Mouse (Mus musculus): Measurements from ENCODE around the gene Gm20547. TPM values are rescaled to one million over a fixed set of nuclear protein-coding genes. Genes with fewer than 3 reads are reported as not detected.

Gene Gm20547
- polyA plus RNA-seq (2015; fragmentation: Nextera tagmentation; extraction: Ambion mirVana) = 0.17 TPM in 1 of 2 replicates, not detected in the other

GRCm38 (mm10) chr17:34881683-34882310, at the start of gene Gm20547:
Gene Gm20547, minus strand, starts transcription at chr17:34882042.
- WGBS (ENCODE audit: insufficient replicate concordance) = 24% methylated on average over 15 of the region's 15 CpGs
- DNase-seq = no peak
- peak within 1 kb of the TSS; percentile 36 for H3K9ac ChIP-seq

GRCm38 (mm10) chr17:34931061-34931734, 49.4 kb upstream of the Gm20547 start, which contains the start of gene Neu1:
Gene Neu1, plus strand, starts transcription at chr17:34931253.
- DNase-seq (peak; percentile 95), ATAC-seq (ENCODE audit: low read depth) (peak; percentile 93)
- Histone ChIP-seq H3K9me3 (replicated peaks) (no peaks in the 10 kb centered on the region), H3K4me3 (replicated peaks) (peak within 1 kb of the TSS; percentile 76), H3K27me3 (no peaks in the 10 kb centered on the region), H3K27ac (peak within 1 kb of the TSS; percentile 65), H3K4me1 (replicated peaks) (peaks cover 53% of the 10 kb centered on the region), H3K4me2 (peak within 1 kb of the TSS; percentile 97), H3K36me3 (peaks cover 6% of the 10 kb centered on the region; the same call in 1 of the 2 replicates), H3K9ac (peak within 1 kb of the TSS; percentile 82)
- under 1% methylated on average over 37 of the region's 38 CpGs for WGBS (ENCODE audit: insufficient replicate concordance)

More at GRCm38 (mm10) chr17:34881683-34882310, at the start of gene Gm20547:
- Histone ChIP-seq H3K4me1 (replicated peaks) (peaks cover 37% of the 10 kb centered on the region), H3K27me3 (no peaks in the 10 kb centered on the region), H3K4me3 (replicated peaks) (peak within 1 kb of the TSS; percentile 44), H3K9me3 (replicated peaks) (no peaks in the 10 kb centered on the region), H3K27ac (peak within 1 kb of the TSS; percentile 29; the same call in 1 of the 2 replicates), H3K36me3 (no peaks in the 10 kb centered on the region), H3K4me2 (peak within 1 kb of the TSS; percentile 59)
- ATAC-seq (ENCODE audit: low read depth) = peak; percentile 55; the same call in 1 of the 2 replicates

GRCm38 (mm10) chr17:34928841-34929240, 47.0 kb upstream of the Gm20547 start:
- Histone ChIP-seq H3K4me1 (replicated peaks) (peaks cover 37% of the 10 kb centered on the region), H3K9me3 (replicated peaks) (no peaks in the 10 kb centered on the region), H3K36me3 (0 out of 2 replicates have a peak, but pooled peaks cover 4% of the 10 kb centered on the region), H3K4me2 (no peak overlapping the region), H3K27ac (no peak overlapping the region), H3K9ac (no peak overlapping the region), H3K27me3 (no peaks in the 10 kb centered on the region), H3K4me3 (replicated peaks) (no peak overlapping the region)
- 41% methylated on average over 4 of the region's 4 CpGs for WGBS (ENCODE audit: insufficient replicate concordance)
- DNase-seq = no peak
- ATAC-seq (ENCODE audit: low read depth) = no peak

GRCm38 (mm10) chr17:34927306-34928019, 45.6 kb upstream of the Gm20547 start:
- H3K36me3 ChIP-seq = no peaks in the 10 kb centered on the region
- no peak overlapping the region for H3K9ac ChIP-seq
- WGBS (ENCODE audit: insufficient replicate concordance) = 77% methylated on average over 18 of the region's 18 CpGs
- peaks cover 25% of the 10 kb centered on the region for H3K4me1 ChIP-seq (replicated peaks)
- H3K9me3 ChIP-seq (replicated peaks) = no peaks in the 10 kb centered on the region
- no peaks in the 10 kb centered on the region for H3K27me3 ChIP-seq
- no peak overlapping the region for H3K4me3 ChIP-seq (replicated peaks)
- no peak for DNase-seq
- H3K27ac ChIP-seq = no peak overlapping the region
- no peak overlapping the region for H3K4me2 ChIP-seq
- ATAC-seq (ENCODE audit: low read depth) = no peak

- WGBS (ENCODE audit: insufficient replicate concordance) = 64% methylated on average over 5 of the region's 5 CpGs
- no peak overlapping the region for H3K27ac ChIP-seq
- H3K36me3 ChIP-seq = no peaks in the 10 kb centered on the region
- H3K27me3 ChIP-seq = no peaks in the 10 kb centered on the region
- H3K9me3 ChIP-seq (replicated peaks) = no peaks in the 10 kb centered on the region
- no peak overlapping the region for H3K4me2 ChIP-seq
- ATAC-seq (ENCODE audit: low read depth) (no peak), DNase-seq (no peak)
- no peak overlapping the region for H3K4me3 ChIP-seq (replicated peaks)
- no peak overlapping the region for H3K9ac ChIP-seq
- H3K4me1 ChIP-seq (replicated peaks) = no peaks in the 10 kb centered on the region
These were observed 42.4 kb upstream of the Gm20547 start for GRCm38 (mm10) chr17:34924258-34924657.

- peak; percentile 37; the same call in 1 of the 2 replicates for ATAC-seq (ENCODE audit: low read depth)
These were observed 41.1 kb upstream of the Gm20547 start for GRCm38 (mm10) chr17:34922939-34923338.

GRCm38 (mm10) chr17:34917188-34917587, 35.3 kb upstream of the Gm20547 start:
- WGBS (ENCODE audit: insufficient replicate concordance) = 63% methylated on average over 9 of the region's 9 CpGs
- H3K36me3 ChIP-seq = peaks cover 19% of the 10 kb centered on the region
- ATAC-seq (ENCODE audit: low read depth) = no peak
- no peak overlapping the region for H3K9ac ChIP-seq
- peaks cover 33% of the 10 kb centered on the region for H3K4me1 ChIP-seq (replicated peaks)
- H3K9me3 ChIP-seq (replicated peaks) = no peaks in the 10 kb centered on the region
- H3K4me2 ChIP-seq = no peak overlapping the region
- DNase-seq = no peak
- no peak overlapping the region for H3K27ac ChIP-seq
- H3K27me3 ChIP-seq = no peaks in the 10 kb centered on the region
- H3K4me3 ChIP-seq (replicated peaks) = no peak overlapping the region

More at GRCm38 (mm10) chr17:34922939-34923338, 41.1 kb upstream of the Gm20547 start:
- WGBS (ENCODE audit: insufficient replicate concordance) = 42% methylated on average over 6 of the region's 6 CpGs
- H3K36me3 ChIP-seq = no peaks in the 10 kb centered on the region
- no peaks in the 10 kb centered on the region for H3K27me3 ChIP-seq
- H3K27ac ChIP-seq = no peak overlapping the region
- H3K4me2 ChIP-seq = no peak overlapping the region
- no peak for DNase-seq
- H3K9ac ChIP-seq = no peak overlapping the region
- no peak overlapping the region for H3K4me3 ChIP-seq (replicated peaks)
- no peaks in the 10 kb centered on the region for H3K9me3 ChIP-seq (replicated peaks)
- no peaks in the 10 kb centered on the region for H3K4me1 ChIP-seq (replicated peaks)

GRCm38 (mm10) chr17:34916316-34916715, 34.5 kb upstream of the Gm20547 start:
- no peak for ATAC-seq (ENCODE audit: low read depth)
- peaks cover 37% of the 10 kb centered on the region for H3K4me1 ChIP-seq (replicated peaks)
- H3K27ac ChIP-seq = no peak overlapping the region
- DNase-seq = no peak
- no peaks in the 10 kb centered on the region for H3K27me3 ChIP-seq
- no peak overlapping the region for H3K4me2 ChIP-seq
- H3K9ac ChIP-seq = no peak overlapping the region
- H3K9me3 ChIP-seq (replicated peaks) = no peaks in the 10 kb centered on the region
- H3K36me3 ChIP-seq = peaks cover 28% of the 10 kb centered on the region
- no peak overlapping the region for H3K4me3 ChIP-seq (replicated peaks)
- WGBS (ENCODE audit: insufficient replicate concordance) = 69% methylated on average over 5 of the region's 5 CpGs

- H3K4me2 ChIP-seq = peak overlapping the region; percentile 15; the same call in 1 of the 2 replicates
- peaks cover 37% of the 10 kb centered on the region for H3K36me3 ChIP-seq
- no peak overlapping the region for H3K4me3 ChIP-seq (replicated peaks)
- no peak overlapping the region for H3K9ac ChIP-seq
- DNase-seq = no peak
- peak; percentile 29; the same call in 1 of the 2 replicates for ATAC-seq (ENCODE audit: low read depth)
- H3K27me3 ChIP-seq = no peaks in the 10 kb centered on the region
- no peaks in the 10 kb centered on the region for H3K9me3 ChIP-seq (replicated peaks)
- WGBS (ENCODE audit: insufficient replicate concordance) = 15% methylated on average over 11 of the region's 11 CpGs
- H3K4me1 ChIP-seq (replicated peaks) = peaks cover 45% of the 10 kb centered on the region
- H3K27ac ChIP-seq = peak overlapping the region; percentile 31; the same call in 1 of the 2 replicates
These were observed 33.6 kb upstream of the Gm20547 start for GRCm38 (mm10) chr17:34915410-34915831.

GRCm38 (mm10) chr17:34913930-34914665, 32.3 kb upstream of the Gm20547 start, which contains the start of gene Slc44a4:
Gene Slc44a4, plus strand, starts transcription at chr17:34914466.
- DNase-seq = no peak
- WGBS (ENCODE audit: insufficient replicate concordance) = 41% methylated on average over 18 of the region's 18 CpGs
- Histone ChIP-seq H3K27me3 (no peaks in the 10 kb centered on the region), H3K9ac (no peak within 1 kb of the TSS), H3K4me3 (replicated peaks) (no peak within 1 kb of the TSS), H3K9me3 (replicated peaks) (no peaks in the 10 kb centered on the region), H3K4me1 (replicated peaks) (peaks cover 49% of the 10 kb centered on the region), H3K36me3 (peaks cover 49% of the 10 kb centered on the region), H3K27ac (peak within 1 kb of the TSS; percentile 1), H3K4me2 (0 out of 2 replicates have a peak within 1 kb of the TSS, but pooled peaks have one; percentile 14)
- no peak for ATAC-seq (ENCODE audit: low read depth)
